Mouse (Mus musculus): ENCODE data around the gene Hils1.

DNA sequence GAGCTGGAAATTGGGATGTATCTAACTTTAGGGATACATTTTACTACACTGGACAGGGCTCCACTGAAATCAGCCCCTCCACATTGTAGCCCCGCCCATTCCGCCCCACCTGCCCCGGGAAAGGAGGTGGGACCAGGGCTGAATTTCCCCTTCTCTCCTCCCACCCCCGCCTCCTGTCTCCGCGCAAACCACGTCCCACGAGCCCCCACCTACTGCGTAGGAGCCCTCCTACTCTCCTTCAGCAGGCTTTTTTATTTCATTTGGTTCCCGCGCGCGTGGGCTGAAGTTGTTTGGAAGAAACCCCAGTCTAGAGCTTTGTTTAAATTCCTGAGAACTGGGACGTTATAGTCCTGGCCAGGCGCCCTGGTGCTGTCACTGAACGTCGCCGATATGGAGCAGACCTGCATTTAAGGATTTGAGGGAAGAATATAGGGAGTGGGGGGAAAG is 30.0 kb upstream of the Hils1 start:
- TF ChIP-seq CTCF (IDR thresholded peaks at IDR 0.05; ENCODE audit: low read depth) = no peak
- TF ChIP-seq EP300 (optimal IDR thresholded peaks at IDR 0.05) = no peak
